Mouse (Mus musculus) neural tube, embryonic 10.5 days (tissue): Measurements from ENCODE around the gene Igsf21.

Experiments
- DNase-seq: peaks from one replicate; pipeline ENCODE4 v3.0.0-alpha.2; 2017; ENCODE audit warnings: low spot score; ENCODE audit errors: extremely low spot score

Igsf21 gene

GRCm38 (mm10) chr4:140200296-140200695, 46.3 kb downstream of the Igsf21 start:
- DNase-seq, result no peak

GRCm38 (mm10) chr4:140196717-140197116, 49.9 kb downstream of the Igsf21 start:
- DNase-seq, result no peak

DNA sequence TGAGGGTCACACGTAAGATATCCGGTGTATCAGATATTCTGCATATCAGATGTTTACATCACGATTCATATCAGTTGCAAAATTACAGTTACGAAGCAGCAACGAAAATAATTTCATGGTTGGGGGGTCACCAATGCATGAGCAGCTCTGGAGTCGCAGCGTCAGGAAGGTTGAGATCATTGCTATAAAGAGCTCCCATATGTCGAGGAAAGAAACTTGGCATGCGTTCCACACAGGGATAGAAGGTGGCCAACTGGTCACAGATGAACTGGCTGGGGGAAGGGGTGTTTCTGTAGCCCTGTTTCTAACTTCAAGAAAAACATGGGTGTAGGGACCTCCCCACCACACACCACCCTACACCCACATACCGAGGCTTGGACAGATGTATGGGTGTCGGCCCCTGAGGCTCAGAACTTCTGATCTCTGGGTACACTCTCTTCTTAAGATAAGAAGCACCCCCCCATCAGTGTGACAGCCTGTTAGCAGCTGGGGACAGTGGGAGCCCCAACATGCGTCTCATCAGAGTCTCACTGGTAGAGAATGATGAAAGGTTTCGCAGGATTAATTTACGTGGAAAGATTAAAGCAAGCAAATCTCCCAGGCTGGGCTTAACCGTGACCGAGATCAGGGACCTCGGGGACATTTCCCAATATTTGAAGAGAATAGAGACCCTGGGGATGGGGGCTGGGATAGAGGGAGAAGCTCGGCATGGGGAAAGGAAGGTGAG, 54.1 kb downstream of the Igsf21 start:
- DNase-seq, result no peak

DNA sequence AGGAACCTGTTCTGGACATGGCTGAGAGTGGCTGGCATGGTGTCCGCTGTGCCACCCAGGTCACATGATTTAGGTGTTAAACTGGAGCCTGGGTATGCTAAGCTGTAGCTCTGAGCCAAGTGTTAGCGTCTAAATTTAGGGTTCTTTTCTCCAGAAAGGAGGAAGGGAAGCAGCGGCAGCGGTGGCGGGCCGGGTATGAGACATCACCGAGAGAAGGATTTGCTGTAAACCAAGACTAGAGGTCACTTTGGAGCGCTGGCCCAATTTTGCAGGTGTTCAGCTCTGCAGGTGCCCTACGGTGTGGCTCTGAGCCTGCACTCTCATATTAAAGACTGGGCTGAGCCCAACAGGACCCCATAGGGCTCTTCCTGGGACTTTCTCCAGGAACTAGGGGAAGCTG, 57.0 kb downstream of the Igsf21 start:
- no peak for DNase-seq

DNA sequence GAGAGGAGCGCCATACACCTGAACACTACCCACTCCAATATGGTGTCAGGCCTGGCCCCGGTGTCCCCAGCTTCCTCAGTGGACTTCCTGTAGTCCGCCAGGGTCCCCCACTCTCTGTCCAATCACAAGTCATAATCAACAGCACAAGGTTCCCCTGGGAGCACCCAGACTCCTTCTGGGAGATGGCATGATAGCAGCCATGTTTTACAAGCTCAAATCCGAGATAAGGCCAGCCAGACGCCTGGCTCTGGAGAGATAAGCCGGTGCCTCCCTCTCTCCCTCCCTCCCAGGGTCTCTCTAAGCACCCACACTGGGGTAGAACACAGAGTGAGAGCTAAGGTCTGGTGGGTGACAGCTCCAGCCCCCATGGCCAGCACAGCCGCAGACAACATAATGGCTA, 58.0 kb downstream of the Igsf21 start:
- DNase-seq, result no peak

GRCm38 (mm10) chr4:140187404-140188145, 59.0 kb downstream of the Igsf21 start:
- no peak for DNase-seq

- no peak for DNase-seq
These were observed 67.0 kb downstream of the Igsf21 start for GRCm38 (mm10) chr4:140179576-140179975.

DNA sequence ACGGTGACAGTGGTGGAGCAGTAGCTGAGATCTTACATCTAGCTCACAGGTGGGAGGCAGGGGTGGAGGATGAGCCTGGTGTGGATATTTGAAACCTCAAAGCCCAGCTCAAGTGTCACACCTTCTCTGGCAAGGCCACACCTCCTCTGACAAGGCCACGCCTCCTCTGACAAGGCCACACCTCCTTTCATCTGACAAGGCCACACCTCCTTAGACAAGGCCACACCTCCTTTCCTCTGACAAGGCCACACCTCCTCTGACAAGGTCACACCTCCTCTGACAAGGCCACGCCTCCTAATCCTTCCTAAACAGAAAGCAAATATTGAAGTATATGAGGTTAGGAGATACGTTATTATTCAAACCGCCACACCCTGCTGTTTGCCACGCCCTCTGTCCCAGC, 69.5 kb downstream of the Igsf21 start:
- no peak for DNase-seq

GRCm38 (mm10) chr4:140173746-140174399, 72.7 kb downstream of the Igsf21 start:
- DNase-seq, result no peak

DNA sequence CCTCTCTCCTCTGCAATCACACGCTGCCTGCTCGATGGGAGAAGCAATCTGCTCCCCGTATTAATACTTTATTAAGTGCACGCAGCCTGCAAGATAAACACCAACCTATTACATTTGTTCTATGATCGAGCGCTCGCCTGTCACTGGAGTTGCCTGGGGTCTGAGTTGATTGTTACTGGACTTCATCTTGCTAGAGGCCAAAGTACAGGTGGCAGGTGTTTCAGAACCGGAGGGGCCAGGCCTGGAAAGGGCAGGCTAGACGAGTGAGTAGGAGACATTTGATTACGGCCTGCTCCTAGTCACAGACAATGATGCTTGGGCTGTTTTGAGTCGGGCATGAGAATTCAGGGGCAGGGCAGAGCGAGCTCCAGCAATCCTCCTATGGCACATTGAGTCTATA, 73.5 kb downstream of the Igsf21 start:
- no peak for DNase-seq

- DNase-seq, result no peak
These were observed 74.7 kb downstream of the Igsf21 start for GRCm38 (mm10) chr4:140171917-140172316.

GRCm38 (mm10) chr4:140171189-140171588, 75.4 kb downstream of the Igsf21 start:
- DNase-seq, result no peak

DNA sequence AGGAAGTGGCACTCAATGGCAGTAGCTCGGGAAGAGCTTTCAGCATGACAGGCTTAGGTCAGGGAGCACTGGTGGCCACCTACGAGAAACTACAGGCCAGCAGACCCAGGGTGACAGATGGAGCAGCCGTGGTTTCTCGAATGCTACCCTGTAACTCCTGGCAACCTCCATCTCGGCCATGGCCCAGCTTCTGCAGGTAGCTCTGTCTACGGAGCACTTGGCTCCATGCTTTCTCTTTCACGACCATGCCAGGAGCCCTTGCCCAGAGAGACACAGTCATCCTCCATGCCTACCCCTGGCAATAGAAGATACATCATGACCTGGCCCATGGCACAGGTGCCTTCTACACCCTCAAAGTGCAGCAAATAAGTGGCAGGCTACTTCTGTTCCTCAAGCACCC, 80.7 kb downstream of the Igsf21 start:
- DNase-seq, result no peak

DNA sequence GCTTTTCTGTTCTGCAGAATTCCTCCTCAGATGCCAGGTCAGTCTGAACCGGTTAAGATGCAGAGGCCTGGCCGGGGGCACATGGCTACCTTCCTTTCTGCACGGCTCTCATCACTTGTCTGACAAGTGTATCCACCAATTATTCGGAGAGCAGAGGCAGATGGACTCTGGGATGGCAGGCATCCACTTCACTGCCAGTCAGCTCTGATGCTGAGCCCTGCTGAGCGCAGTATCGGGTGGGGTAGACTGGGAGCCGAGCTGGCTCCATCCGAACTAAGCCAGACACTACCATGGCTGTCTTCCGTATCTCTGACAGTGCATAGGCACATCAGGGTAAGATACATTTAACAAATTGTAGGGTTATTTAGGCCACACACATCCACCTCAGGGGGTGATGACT, 81.9 kb downstream of the Igsf21 start:
- no peak for DNase-seq

DNA sequence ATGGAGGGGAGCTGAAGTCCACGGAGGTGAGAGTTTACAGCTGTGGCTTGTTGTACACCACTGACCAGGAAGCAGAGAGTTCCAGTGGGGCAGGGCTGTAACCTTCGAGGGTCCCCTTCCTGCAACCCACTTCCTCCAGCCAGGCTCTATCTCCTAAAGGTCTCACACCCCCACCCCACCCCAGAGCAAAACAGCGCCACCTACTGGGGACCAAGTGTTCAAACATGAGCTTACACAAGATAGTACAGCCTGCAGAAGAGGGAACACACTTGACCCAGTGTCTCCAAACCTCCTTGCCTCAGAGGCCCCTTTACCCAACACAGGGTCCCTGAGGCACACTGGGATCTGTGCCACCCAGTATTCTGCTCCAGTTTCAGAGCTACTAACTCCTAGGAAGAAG, 87.0 kb downstream of the Igsf21 start:
- DNase-seq, result no peak

DNA sequence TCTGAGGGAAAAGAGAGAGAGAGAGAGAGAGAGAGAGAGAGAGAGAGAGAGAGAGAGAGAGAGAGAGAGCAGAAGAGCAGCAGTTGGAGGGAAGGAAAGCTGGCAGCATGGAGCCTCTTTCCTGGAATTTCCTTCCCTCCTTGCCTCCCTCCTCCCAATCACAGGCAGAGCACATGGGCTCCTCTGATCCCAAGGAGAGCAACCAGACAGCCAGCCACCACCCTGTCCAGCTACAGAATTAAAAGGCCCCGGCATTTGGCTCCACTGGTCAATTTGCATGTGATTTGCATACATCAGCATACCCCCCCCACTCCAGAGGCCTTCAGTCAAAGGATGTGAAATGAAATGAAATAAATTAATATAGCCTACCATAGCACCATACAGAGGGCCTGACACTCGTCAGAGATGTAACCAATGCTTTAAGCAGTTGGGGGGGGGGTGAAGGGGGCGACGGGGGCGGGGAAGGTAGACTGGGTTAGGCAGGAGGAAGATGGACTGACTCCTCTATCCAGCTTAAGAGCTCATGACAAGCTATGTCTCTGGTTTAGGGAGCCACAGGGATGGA, 91.6 kb downstream of the Igsf21 start:
- no peak for DNase-seq

DNA sequence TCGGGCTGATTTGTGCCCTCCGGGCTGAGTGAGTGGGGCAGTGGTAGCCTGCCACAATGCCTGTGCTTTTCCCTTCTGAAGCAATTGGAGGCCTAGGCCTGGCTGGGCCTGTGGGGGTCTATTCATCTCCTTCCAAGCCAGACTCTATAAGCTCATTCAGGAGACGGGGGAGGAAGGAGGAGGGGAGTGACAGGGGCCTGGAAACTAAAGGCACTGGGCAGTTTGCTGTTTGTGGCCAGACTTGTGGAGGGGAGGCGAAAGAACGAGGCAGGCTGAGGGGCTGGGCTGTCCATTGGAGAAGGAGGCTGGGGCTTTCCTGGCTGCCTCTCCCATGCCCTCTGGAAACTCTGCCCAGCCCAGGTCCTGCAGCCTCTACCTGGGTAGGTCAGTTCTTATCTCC, 92.1 kb downstream of the Igsf21 start:
- no peak for DNase-seq

DNA sequence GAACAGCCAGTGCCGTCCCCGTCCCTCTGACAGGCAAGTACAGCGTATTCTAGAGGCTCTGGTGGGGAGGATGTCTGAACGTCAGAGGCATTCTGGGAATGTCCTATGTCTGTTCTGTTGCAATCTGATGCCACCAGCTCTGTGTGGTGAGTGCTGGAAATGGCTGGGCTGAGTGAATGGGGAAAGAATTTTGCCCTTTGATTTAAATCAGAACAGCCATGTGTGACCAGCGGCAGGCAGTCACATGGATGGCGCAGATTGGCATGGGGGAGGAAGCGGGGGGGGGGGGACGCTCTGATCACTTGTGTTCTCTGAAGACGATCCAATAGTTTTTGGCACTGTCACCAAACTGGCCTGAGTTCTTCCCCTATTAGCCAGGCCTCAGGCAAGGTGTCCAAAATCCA, 92.9 kb downstream of the Igsf21 start:
- DNase-seq, result no peak

GRCm38 (mm10) chr4:140153101-140153500, 93.5 kb downstream of the Igsf21 start:
- DNase-seq, result peak; percentile 61

DNA sequence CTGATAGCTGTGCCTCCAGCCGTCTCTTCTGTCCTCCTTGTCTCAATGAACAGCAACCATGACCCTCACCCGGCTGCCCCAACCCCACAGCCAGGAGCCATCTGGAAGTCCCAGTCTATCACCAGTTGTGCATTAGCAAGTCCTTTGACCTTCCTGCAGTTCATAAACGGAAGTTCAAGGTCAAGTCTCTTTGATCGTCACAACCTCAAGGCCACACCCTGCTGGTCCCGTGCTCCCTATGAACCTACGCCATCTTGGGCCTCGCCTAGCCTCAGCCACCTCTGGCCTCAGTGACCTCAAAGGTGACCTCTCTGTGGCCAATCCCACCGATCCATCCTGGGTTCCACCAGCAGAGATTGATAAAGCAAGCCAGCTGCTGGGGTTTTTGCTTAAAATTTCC, 96.9 kb downstream of the Igsf21 start:
- DNase-seq, result no peak

DNA sequence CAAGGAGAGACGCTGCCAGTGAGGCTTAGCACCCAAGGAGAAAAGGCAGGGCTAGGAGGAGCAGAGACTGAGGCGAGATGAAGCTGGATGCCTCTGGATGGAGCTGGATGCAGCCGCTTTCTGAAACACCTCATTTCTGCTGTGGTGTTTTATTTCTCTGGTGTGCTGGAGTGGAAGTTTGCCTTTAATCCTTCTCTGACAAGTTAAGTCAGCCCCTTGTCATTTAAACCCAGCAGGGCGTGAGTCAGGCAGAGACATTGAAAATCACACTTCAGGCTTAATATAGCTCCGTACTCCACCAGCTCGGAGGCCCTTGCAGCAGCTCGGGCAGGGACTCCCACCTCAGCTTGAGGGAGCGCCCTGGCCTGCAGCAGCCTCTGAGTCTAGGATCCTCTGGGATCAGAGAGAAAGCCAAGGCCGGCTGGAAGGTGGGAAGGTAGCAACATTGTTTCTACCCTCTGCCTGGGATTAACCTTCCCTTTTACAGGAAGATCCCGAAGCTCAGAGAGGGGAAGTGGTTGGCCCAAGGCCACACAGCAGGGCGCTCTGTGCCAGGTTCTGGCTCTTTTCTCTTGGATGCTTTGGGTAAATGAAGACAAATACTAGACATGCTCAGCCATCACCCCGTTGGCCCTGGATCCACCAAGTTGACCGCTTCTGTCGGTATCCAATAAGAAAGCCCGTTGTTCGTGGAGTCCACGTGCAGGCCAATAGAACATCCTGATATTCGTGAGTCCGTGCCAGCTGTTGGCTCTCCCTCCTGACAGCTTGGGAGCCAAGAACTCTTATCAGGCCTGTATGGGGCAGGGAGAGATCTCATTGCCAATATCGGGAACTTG, 98.5 kb downstream of the Igsf21 start:
- DNase-seq, result no peak
